Mouse (Mus musculus): Measurements from ENCODE around the gene Snx25.
"Not testable (repeated sequence)": the region's sequence is repeated elsewhere in the genome, so short reads cannot be mapped to it uniquely, and the experiment has no call there.

The Snx25 gene

GRCm38 (mm10) chr8:46137336-46137735 is 14.6 kb downstream of the Snx25 start:
- no peak for DNase-seq (ENCODE audit: low read depth)

- DNase-seq (ENCODE audit: low read depth) = not testable (repeated sequence)
These were observed 16.4 kb downstream of the Snx25 start for GRCm38 (mm10) chr8:46135546-46135945.

- DNase-seq (ENCODE audit: low read depth) = no peak
These were observed 21.5 kb downstream of the Snx25 start for GRCm38 (mm10) chr8:46130426-46130825.

GRCm38 (mm10) chr8:46122498-46122897 is 29.5 kb downstream of the Snx25 start:
- DNase-seq (ENCODE audit: low read depth) = no peak

GRCm38 (mm10) chr8:46119176-46119575 is 32.8 kb downstream of the Snx25 start:
- no peak for DNase-seq (ENCODE audit: low read depth)

GRCm38 (mm10) chr8:46117172-46117571 is 34.8 kb downstream of the Snx25 start:
- no peak for DNase-seq (ENCODE audit: low read depth)

- not testable (repeated sequence) for DNase-seq (ENCODE audit: low read depth)
These were observed 38.4 kb downstream of the Snx25 start for GRCm38 (mm10) chr8:46113421-46114170.

GRCm38 (mm10) chr8:46107690-46108089 is 44.3 kb downstream of the Snx25 start:
- DNase-seq (ENCODE audit: low read depth) = no peak

GRCm38 (mm10) chr8:46103434-46103833 is 48.5 kb downstream of the Snx25 start:
- DNase-seq (ENCODE audit: low read depth) = no peak

GRCm38 (mm10) chr8:46092667-46093360 is 59.1 kb downstream of the Snx25 start:
- DNase-seq (ENCODE audit: low read depth) = no peak

- DNase-seq (ENCODE audit: low read depth) = peak; percentile 6
These were observed 68.8 kb downstream of the Snx25 start for GRCm38 (mm10) chr8:46083141-46083540.

- no peak for DNase-seq (ENCODE audit: low read depth)
These were observed 70.9 kb downstream of the Snx25 start for GRCm38 (mm10) chr8:46081030-46081429.

- no peak for DNase-seq (ENCODE audit: low read depth)
These were observed 73.1 kb downstream of the Snx25 start for GRCm38 (mm10) chr8:46078866-46079265.

- peak; percentile 6 for DNase-seq (ENCODE audit: low read depth)
These were observed 76.7 kb downstream of the Snx25 start for GRCm38 (mm10) chr8:46075223-46075622.

- DNase-seq (ENCODE audit: low read depth) = no peak
These were observed 78.3 kb downstream of the Snx25 start for GRCm38 (mm10) chr8:46073540-46074140.

- DNase-seq (ENCODE audit: low read depth) = no peak
These were observed 79.2 kb downstream of the Snx25 start for GRCm38 (mm10) chr8:46072798-46073197.

- DNase-seq (ENCODE audit: low read depth) = no peak
These were observed 111.7 kb downstream of the Snx25 start for GRCm38 (mm10) chr8:46040260-46040659.

GRCm38 (mm10) chr8:46039666-46040065 is 112.3 kb downstream of the Snx25 start:
- peak; percentile 66 for DNase-seq (ENCODE audit: low read depth)

GRCm38 (mm10) chr8:46036217-46036616 is 115.7 kb downstream of the Snx25 start:
- no peak for DNase-seq (ENCODE audit: low read depth)

- no peak for DNase-seq (ENCODE audit: low read depth)
These were observed 127.6 kb downstream of the Snx25 start for GRCm38 (mm10) chr8:46024392-46024791.

- DNase-seq (ENCODE audit: low read depth) = no peak
These were observed 129.2 kb downstream of the Snx25 start for GRCm38 (mm10) chr8:46022758-46023157.

- DNase-seq (ENCODE audit: low read depth) = no peak
These were observed 129.8 kb downstream of the Snx25 start for GRCm38 (mm10) chr8:46022203-46022602.

Measured in NIH3T3 (cell line).